Comparison of ENCODE assay signal across 8 mouse cellular contexts in the genomic region with DNA sequence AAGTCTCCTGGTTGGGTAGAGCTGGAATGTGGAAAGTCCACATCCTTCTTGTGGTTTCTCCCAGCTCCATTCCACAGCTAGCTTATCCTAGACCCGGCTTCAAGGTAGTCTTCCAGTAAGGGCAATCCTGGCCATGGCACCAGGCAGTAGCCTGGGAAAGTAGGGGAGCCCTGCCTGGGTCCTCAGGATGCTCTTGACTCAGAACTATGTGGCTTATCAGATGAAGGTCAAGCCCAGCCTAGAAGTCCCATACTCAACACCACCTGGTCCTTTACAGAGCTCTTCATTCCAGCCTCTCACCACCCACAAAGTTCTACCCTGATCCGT. TPM values are rescaled to one million over a fixed set of nuclear protein-coding genes. Genes with fewer than 3 reads are reported as not detected.
DNase-seq lines count a peak whose midpoint lies in the region; ATAC-seq and TF ChIP-seq lines count a peak whose summit lies in the region.

No protein-coding gene starts in this region.

- no peak overlapping the region for H3K27ac ChIP-seq in kidney, embryonic 15.5 days
- no peak overlapping the region for H3K27ac ChIP-seq in hindbrain, embryonic 10.5 days
- H3K27ac ChIP-seq in midbrain, embryonic 13.5 days = no peak overlapping the region

- no peak for TF ChIP-seq CTCF in Patski (IDR thresholded peaks at IDR 0.05)

- WGBS in kidney, embryonic 15.5 days = 35% methylated on average over 2 of the region's 2 CpGs
- 28% methylated on average over 2 of the region's 2 CpGs for WGBS in hindbrain, embryonic 10.5 days
- WGBS in midbrain, embryonic 13.5 days = 25% methylated on average over 2 of the region's 2 CpGs

- POLR2A ChIA-PET in Patski (lab: Charles Lee) = interaction anchor here (1.3 kb wide), 1 partner anchor 12 kb away, joined by 5 read pairs; no protein-coding TSS in a partner anchor

- in situ Hi-C loops in Patski (cut with MboI; ENCODE audit: low pct_unique_long_range_greater_than_20kb) = no loop called here

- 0 out of 2 replicates have a peak, but pooled peaks cover 6% of the 10 kb centered on the region for H3K27me3 ChIP-seq in kidney, embryonic 15.5 days
- no peaks in the 10 kb centered on the region for H3K27me3 ChIP-seq in Patski
- H3K27me3 ChIP-seq in hindbrain, embryonic 10.5 days (ENCODE audit: insufficient read depth, poor library complexity, severe bottlenecking) = peaks cover 19% of the 10 kb centered on the region
- peaks cover 9% of the 10 kb centered on the region for H3K27me3 ChIP-seq in midbrain, embryonic 13.5 days

- no peaks in the 10 kb centered on the region for H3K9me3 ChIP-seq in kidney, embryonic 15.5 days (replicated peaks)
- no peaks in the 10 kb centered on the region for H3K9me3 ChIP-seq in hindbrain, embryonic 10.5 days
- H3K9me3 ChIP-seq in midbrain, embryonic 13.5 days = no peaks in the 10 kb centered on the region

- peak overlapping the region; percentile 65; the same call in 1 of the 2 replicates for H3K9ac ChIP-seq in kidney, embryonic 15.5 days
- no peak overlapping the region for H3K9ac ChIP-seq in midbrain, embryonic 13.5 days (replicated peaks)

- CTCF ChIA-PET in Patski (lab: Charles Lee) = interaction anchor here (1.0 to 1.9 kb wide), 6 partner anchors 9 to 263 kb away, joined by 3 to 8 read pairs (median 4); no protein-coding TSS in a partner anchor

- no peaks in the 10 kb centered on the region for H3K36me3 ChIP-seq in kidney, embryonic 15.5 days
- H3K36me3 ChIP-seq in hindbrain, embryonic 10.5 days = no peaks in the 10 kb centered on the region
- H3K36me3 ChIP-seq in midbrain, embryonic 13.5 days = no peaks in the 10 kb centered on the region

- peaks cover 29% of the 10 kb centered on the region for H3K4me1 ChIP-seq in kidney, embryonic 15.5 days
- H3K4me1 ChIP-seq in hindbrain, embryonic 10.5 days (replicated peaks) = peaks cover 26% of the 10 kb centered on the region
- H3K4me1 ChIP-seq in midbrain, embryonic 13.5 days (replicated peaks) = peaks cover 10% of the 10 kb centered on the region

- DNase-seq in kidney, adult 11 months = no peak
- DNase-seq in Patski (ENCODE audit: low read depth, low spot score) = no peak
- no peak for DNase-seq in hindbrain, embryonic 10.5 days (ENCODE audit: low spot score)
- DNase-seq in ovary, postnatal 10 days (ENCODE audit: low spot score) = no peak
- DNase-seq in thymus, postnatal 4 days = no peak
- DNase-seq in adrenal gland, postnatal 25 days = no peak

- ATAC-seq in kidney, embryonic 15.5 days (replicated peaks; ENCODE audit: low FRiP score) = 0 out of 2 replicates have a peak, but pooled peaks have one; percentile 9
- ATAC-seq in Patski = peak; percentile 56
- peak; percentile 5 for ATAC-seq in midbrain, embryonic 13.5 days

- H3K4me3 ChIP-seq in kidney, embryonic 15.5 days (replicated peaks) = peak overlapping the region; percentile 64
- H3K4me3 ChIP-seq in hindbrain, embryonic 10.5 days = peak overlapping the region; percentile 77; the same call in 1 of the 2 replicates
- H3K4me3 ChIP-seq in midbrain, embryonic 13.5 days (replicated peaks) = peak overlapping the region; percentile 69

- H3K4me2 ChIP-seq in kidney, embryonic 15.5 days = peak overlapping the region; percentile 98
- peak overlapping the region; percentile 94 for H3K4me2 ChIP-seq in midbrain, embryonic 13.5 days (replicated peaks)

RNA-seq across cellular contexts. Expression of a gene that starts 1.0 kb away (rescaled TPM):
- 22.2 and 23.8 TPM in 2 replicates for polyA plus RNA-seq in kidney, embryonic 15.5 days (2015; fragmentation: Nextera tagmentation; extraction: Ambion mirVana)
- polyA plus RNA-seq in Patski (2021) = 58.5 TPM
- polyA plus RNA-seq in hindbrain, embryonic 10.5 days (2016; fragmentation: Nextera tagmentation; extraction: Ambion mirVana) = 15.7 and 17.5 TPM in 2 replicates
- 27.2 and 28.1 TPM in 2 replicates for polyA plus RNA-seq in midbrain, embryonic 13.5 days (2015; fragmentation: Nextera tagmentation; extraction: Ambion mirVana)
- 6.5 and 8.4 TPM in 2 replicates for total RNA-seq in adrenal gland, postnatal 25 days (2021)

Comparison
In these comparisons a context has a peak if more than half of its experiments do, and no peak if none do; other contexts are left out.
1. ATAC-seq: peak in every context shown above with its lines; median percentile 56 in Patski; 9 in kidney, embryonic 15.5 days; 5 in midbrain, embryonic 13.5 days.